Mouse (Mus musculus) testis, adult 10 weeks (tissue): ENCODE measurements around the gene Gm6588. TPM values are rescaled to one million over a fixed set of nuclear protein-coding genes. Genes with fewer than 3 reads are reported as not detected.

Experiments
- polyA plus RNA-seq: library from polyadenylated mRNA; stranded (reverse); fragments of 350-450 nt; fragmentation: Illumina TruSeq; extraction: RNeasy Lipid Tissue Mini Kit (QIAGEN cat#74804); gene quantifications from one replicate; pipeline ENCODE4 v1.2.3, GENCODE M21; 2014; ENCODE audit warnings: low read depth, low replicate concordance

Gene Gm6588
- 13.0 TPM for polyA plus RNA-seq

DNA sequence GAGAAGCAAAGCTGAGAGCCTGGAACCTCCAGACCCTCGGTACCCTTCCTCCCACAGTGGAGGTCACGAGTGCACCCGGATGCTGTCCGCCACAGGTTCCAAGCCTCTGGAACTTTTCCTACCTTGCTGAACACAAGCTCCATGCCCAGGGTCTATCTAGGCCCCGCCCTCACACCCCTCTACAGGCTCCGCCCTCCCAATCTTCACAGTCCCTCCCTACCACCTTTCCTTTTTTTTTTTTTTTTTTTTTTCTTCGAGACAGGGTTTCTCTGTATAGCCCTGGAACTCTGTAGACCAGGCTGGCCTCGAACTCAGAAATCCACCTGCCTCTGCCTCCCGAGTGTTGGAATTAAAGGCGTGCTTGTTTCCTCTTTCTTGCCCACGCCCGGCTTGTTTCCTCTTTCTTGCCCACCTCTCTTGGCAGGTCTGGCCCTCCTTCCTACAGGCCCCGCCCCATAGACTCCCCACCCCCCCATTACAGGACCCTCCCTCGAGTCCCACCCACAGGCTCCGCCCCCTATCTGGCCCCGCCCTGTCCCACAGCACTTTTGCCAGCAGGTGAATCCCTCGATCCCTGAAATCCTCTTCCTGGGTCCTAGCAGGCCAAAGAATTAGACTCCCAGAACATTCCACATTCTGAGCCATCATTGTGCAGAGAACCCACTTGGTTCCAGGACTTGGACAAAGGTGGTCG lies at the start of gene Gm6588:
Gene Gm6588, plus strand, starts transcription at position 680 of the 694 bp plus-strand sequence.

Other genes starting within 250 kb of the Gm6588 start
- gene Cryba4, start 196.9 kb upstream of the Gm6588 start, polyA plus RNA-seq, result not detected
- not detected for gene Crybb1, start 193.6 kb upstream of the Gm6588 start, polyA plus RNA-seq
- gene Tpst2, start 172.7 kb upstream of the Gm6588 start, polyA plus RNA-seq, result 1.6 TPM
- gene Tfip11, start 123.1 kb upstream of the Gm6588 start, polyA plus RNA-seq, result 16.1 TPM
- gene Srrd, start 106.4 kb upstream of the Gm6588 start, polyA plus RNA-seq, result 5.8 TPM
- gene Hps4, start 106.3 kb upstream of the Gm6588 start, polyA plus RNA-seq, result 71.4 TPM
- 1.6 TPM for gene Gm6583, start 93.4 kb upstream of the Gm6588 start, polyA plus RNA-seq
- gene Asphd2, start 54.6 kb upstream of the Gm6588 start, polyA plus RNA-seq, result not detected
- 0.59 TPM for gene Sez6l, start 127.8 kb downstream of the Gm6588 start, polyA plus RNA-seq